Mouse (Mus musculus) activated CD4-positive, CD25-positive, alpha-beta regulatory T cell, adult 9 weeks (primary cell): ENCODE results near the gene Zbtb42. TPM values are rescaled to one million over a fixed set of nuclear protein-coding genes. Genes with fewer than 3 reads are reported as not detected.

ENCODE experiments used
- polyA plus RNA-seq: library from polyadenylated mRNA; unstranded; fragments of 100-300 nt; shearing (Covaris generic); gene quantifications from one replicate; pipeline ENCODE4 v1.2.1, GENCODE M21; 2017

Zbtb42 gene
- polyA plus RNA-seq = 1.7 TPM

GRCm38 (mm10) chr12:112678555-112679026 is at the start of gene Zbtb42:
Gene Zbtb42, plus strand, starts transcription at chr12:112678828.

GRCm38 (mm10) chr12:112644180-112644854 is 34.3 kb upstream of the Zbtb42 start, which contains the start of gene Siva1:
Gene Siva1, plus strand, starts transcription at chr12:112644679.

GRCm38 (mm10) chr12:112674132-112675011 is 4.3 kb upstream of the Zbtb42 start, which contains the start of gene Akt1:
Gene Akt1, minus strand, starts transcription at chr12:112674884.

GRCm38 (mm10) chr12:112720216-112720615 is 41.6 kb downstream of the Zbtb42 start, which contains the start of gene Cep170b:
Gene Cep170b, plus strand, starts transcription at chr12:112720455.

Other genes starting within 250 kb of the Zbtb42 start
- gene A530016L24Rik, start 189.4 kb upstream of the Zbtb42 start, polyA plus RNA-seq = not detected
- not detected for gene Tmem179, start 162.1 kb upstream of the Zbtb42 start, polyA plus RNA-seq
- gene Inf2, start 90.0 kb upstream of the Zbtb42 start, polyA plus RNA-seq = 12.1 TPM
- 1.9 TPM for gene Adssl1, start 58.8 kb upstream of the Zbtb42 start, polyA plus RNA-seq
- 44.5 TPM for gene Siva1, start 34.1 kb upstream of the Zbtb42 start, polyA plus RNA-seq
- 8.0 TPM for gene Akt1, start 3.9 kb upstream of the Zbtb42 start, polyA plus RNA-seq
- gene Cep170b, start 41.6 kb downstream of the Zbtb42 start, polyA plus RNA-seq = 2.6 TPM
- gene Pld4, start 81.8 kb downstream of the Zbtb42 start, polyA plus RNA-seq = 5.2 TPM
- not detected for gene Ahnak2, start 123.8 kb downstream of the Zbtb42 start, polyA plus RNA-seq
- not detected for gene Clba1, start 130.1 kb downstream of the Zbtb42 start, polyA plus RNA-seq
- 89.7 TPM for gene Cdca4, start 150.6 kb downstream of the Zbtb42 start, polyA plus RNA-seq
- 32.9 TPM for gene Gpr132, start 189.4 kb downstream of the Zbtb42 start, polyA plus RNA-seq